Mouse (Mus musculus) forebrain, embryonic 11.5 days (tissue): ENCODE measurements at regions not wholly inside any gene's neighbourhood (a gene's known extent, or its start where the extent isn't known, plus 50 kb on each side); places are given as distances from the start of the nearest gene placed in this dataset.

ENCODE experiments used
- ATAC-seq: fragments of 200-750 bp; cut with Nextera tagmentation; replicated peaks from 2 replicates; pipeline ENCODE4 v1.8.0; 2017; ENCODE audit warnings: moderate TSS enrichment; ENCODE audit not compliant: low FRiP score
- DNase-seq: peaks from one replicate; pipeline ENCODE4 v3.0.0-alpha.2; 2017; ENCODE audit warnings: low spot score
- H3K27ac ChIP-seq: fragments of 300-500 bp; sonication (generic); 2 replicates; pipeline ENCODE4 v1.5.1; 2014; ENCODE audit warnings: low read depth, low read length
- H3K27me3 ChIP-seq: fragments of 300-500 bp; sonication (generic); 2 replicates; pipeline ENCODE4 v1.6.1; 2014; ENCODE audit warnings: mild to moderate bottlenecking, low read length, mixed read lengths; ENCODE audit not compliant: control insufficient read depth, insufficient read depth
- H3K36me3 ChIP-seq: fragments of 300-500 bp; sonication (generic); 2 replicates; pipeline ENCODE4 v1.6.1; 2014; ENCODE audit warnings: mild to moderate bottlenecking, low read length, moderate library complexity, mixed read lengths; ENCODE audit not compliant: control insufficient read depth, insufficient read depth
- H3K4me1 ChIP-seq: fragments of 300-500 bp; sonication (generic); replicated peaks from 2 replicates; pipeline ENCODE4 v1.6.1; 2014; ENCODE audit warnings: low read length, mixed read lengths; ENCODE audit not compliant: control insufficient read depth, insufficient read depth
- H3K4me2 ChIP-seq: fragments of 300-500 bp; sonication (generic); 2 replicates; pipeline ENCODE4 v1.6.1; 2014; ENCODE audit warnings: low read depth, mild to moderate bottlenecking, low read length, moderate library complexity, mixed read lengths; ENCODE audit not compliant: severe bottlenecking
- H3K4me3 ChIP-seq: fragments of 300-500 bp; sonication (generic); 2 replicates; pipeline ENCODE4 v1.5.1; 2014; ENCODE audit warnings: low read depth, low read length
- H3K9ac ChIP-seq: fragments of 300-500 bp; sonication (generic); 2 replicates; pipeline ENCODE4 v1.6.1; 2014; ENCODE audit warnings: low read length
- H3K9me3 ChIP-seq: fragments of 300-500 bp; sonication (generic); 2 replicates; pipeline ENCODE4 v1.6.1; 2016; ENCODE audit warnings: low read length, mixed read lengths; ENCODE audit not compliant: control insufficient read depth
- WGBS: fragments of 180-500 bp; shearing (Covaris S2); extraction: QIAGEN DNeasy Blood & Tissue Kit; methylation state at CpG from one replicate; pipeline ENCODE4 v1.1.7; 2014; 5-methylcytosine and 5-hydroxymethylcytosine counted together

- no peak for DNase-seq
- WGBS: 89% methylated on average over 12 of the region's 12 CpGs
- no peak overlapping the region for H3K9ac ChIP-seq
Observed at GRCm38 (mm10) chr6:51219691-51220090, 212.8 kb upstream of the Nfe2l3 start.

GRCm38 (mm10) chr6:51220778-51221177, 211.7 kb upstream of the Nfe2l3 start:
- no peaks in the 10 kb centered on the region; the same call in 1 of the 2 replicates for H3K27me3 ChIP-seq
- DNase-seq (no peak), ATAC-seq (no peak)
- H3K27ac ChIP-seq: no peak overlapping the region
- H3K4me2 ChIP-seq: no peak overlapping the region
- H3K9ac ChIP-seq: no peak overlapping the region
- no peak overlapping the region for H3K4me3 ChIP-seq
- H3K4me1 ChIP-seq: no peaks in the 10 kb centered on the region
- no peaks in the 10 kb centered on the region for H3K36me3 ChIP-seq
- no peaks in the 10 kb centered on the region for H3K9me3 ChIP-seq
- 75% methylated on average over 4 of the region's 4 CpGs for WGBS

More at GRCm38 (mm10) chr6:51219691-51220090, 212.8 kb upstream of the Nfe2l3 start:
- ATAC-seq: no peak
- Histone ChIP-seq H3K27ac (no peak overlapping the region), H3K4me1 (no peaks in the 10 kb centered on the region), H3K36me3 (no peaks in the 10 kb centered on the region), H3K4me3 (no peak overlapping the region), H3K4me2 (no peak overlapping the region), H3K9me3 (no peaks in the 10 kb centered on the region), H3K27me3 (no peaks in the 10 kb centered on the region; the same call in 1 of the 2 replicates)

- Histone ChIP-seq H3K27ac (no peak overlapping the region), H3K4me1 (no peaks in the 10 kb centered on the region), H3K9ac (no peak overlapping the region), H3K9me3 (no peaks in the 10 kb centered on the region), H3K4me2 (no peak overlapping the region), H3K4me3 (no peak overlapping the region), H3K27me3 (no peaks in the 10 kb centered on the region), H3K36me3 (no peaks in the 10 kb centered on the region)
- ATAC-seq: no peak
- no peak for DNase-seq
- WGBS: 92% methylated on average over 11 of the region's 11 CpGs
Observed at GRCm38 (mm10) chr6:51236077-51236740, 196.3 kb upstream of the Nfe2l3 start.

GRCm38 (mm10) chr6:51240039-51240438, 192.4 kb upstream of the Nfe2l3 start:
- ATAC-seq (no peak), DNase-seq (no peak)
- no peak overlapping the region for H3K4me2 ChIP-seq
- WGBS: 80% methylated on average over 3 of the region's 3 CpGs
- no peak overlapping the region for H3K4me3 ChIP-seq
- no peaks in the 10 kb centered on the region for H3K36me3 ChIP-seq
- H3K27ac ChIP-seq: no peak overlapping the region
- H3K4me1 ChIP-seq: no peaks in the 10 kb centered on the region
- no peaks in the 10 kb centered on the region for H3K9me3 ChIP-seq
- H3K27me3 ChIP-seq: no peaks in the 10 kb centered on the region
- no peak overlapping the region for H3K9ac ChIP-seq

- H3K4me3 ChIP-seq: no peak overlapping the region
- H3K36me3 ChIP-seq: no peaks in the 10 kb centered on the region
- H3K9me3 ChIP-seq: no peaks in the 10 kb centered on the region
- no peaks in the 10 kb centered on the region for H3K27me3 ChIP-seq
- ATAC-seq (no peak), DNase-seq (no peak)
- H3K9ac ChIP-seq: no peak overlapping the region
- H3K4me2 ChIP-seq: no peak overlapping the region
- H3K4me1 ChIP-seq: no peaks in the 10 kb centered on the region
- H3K27ac ChIP-seq: no peak overlapping the region
Observed at GRCm38 (mm10) chr6:51250233-51250632, 182.2 kb upstream of the Nfe2l3 start.

GRCm38 (mm10) chr6:51251432-51251831, 181.0 kb upstream of the Nfe2l3 start:
- DNase-seq (no peak), ATAC-seq (no peak)
- no peak overlapping the region for H3K9ac ChIP-seq
- no peak overlapping the region for H3K4me2 ChIP-seq
- 97% methylated on average over 2 of the region's 2 CpGs for WGBS
- no peaks in the 10 kb centered on the region for H3K9me3 ChIP-seq
- no peaks in the 10 kb centered on the region for H3K27me3 ChIP-seq
- H3K4me1 ChIP-seq: no peaks in the 10 kb centered on the region
- H3K36me3 ChIP-seq: no peaks in the 10 kb centered on the region
- no peak overlapping the region for H3K27ac ChIP-seq
- no peak overlapping the region for H3K4me3 ChIP-seq

GRCm38 (mm10) chr6:51252721-51253120, 179.7 kb upstream of the Nfe2l3 start:
- H3K4me1 ChIP-seq: no peaks in the 10 kb centered on the region
- ATAC-seq (no peak), DNase-seq (no peak)
- no peak overlapping the region for H3K9ac ChIP-seq
- no peaks in the 10 kb centered on the region for H3K36me3 ChIP-seq
- H3K4me3 ChIP-seq: no peak overlapping the region
- 85% methylated on average over 3 of the region's 3 CpGs for WGBS
- no peak overlapping the region for H3K4me2 ChIP-seq
- H3K27ac ChIP-seq: no peak overlapping the region
- no peaks in the 10 kb centered on the region for H3K9me3 ChIP-seq
- no peaks in the 10 kb centered on the region for H3K27me3 ChIP-seq

GRCm38 (mm10) chr6:51256631-51257030, 175.8 kb upstream of the Nfe2l3 start:
- DNase-seq (no peak), ATAC-seq (no peak)
- no peak overlapping the region for H3K9ac ChIP-seq
- H3K4me2 ChIP-seq: no peak overlapping the region
- no peak overlapping the region for H3K27ac ChIP-seq
- WGBS: 80% methylated on average over 4 of the region's 4 CpGs
- H3K9me3 ChIP-seq: no peaks in the 10 kb centered on the region
- no peaks in the 10 kb centered on the region for H3K27me3 ChIP-seq
- no peaks in the 10 kb centered on the region for H3K36me3 ChIP-seq
- no peak overlapping the region for H3K4me3 ChIP-seq
- no peaks in the 10 kb centered on the region for H3K4me1 ChIP-seq

- H3K4me2 ChIP-seq: no peak overlapping the region
- ATAC-seq (no peak), DNase-seq (no peak)
- no peak overlapping the region for H3K9ac ChIP-seq
- H3K4me1 ChIP-seq: no peaks in the 10 kb centered on the region
- no peaks in the 10 kb centered on the region for H3K36me3 ChIP-seq
- H3K9me3 ChIP-seq: no peaks in the 10 kb centered on the region
- no peaks in the 10 kb centered on the region for H3K27me3 ChIP-seq
- no peak overlapping the region for H3K4me3 ChIP-seq
- no peak overlapping the region for H3K27ac ChIP-seq
- WGBS: 83% methylated on average over 6 of the region's 6 CpGs
Observed at GRCm38 (mm10) chr6:51257524-51257923, 174.9 kb upstream of the Nfe2l3 start.
